Mouse (Mus musculus) midbrain, embryonic 11.5 days (tissue): ENCODE data around the gene Spata31d1b. TPM values are rescaled to one million over a fixed set of nuclear protein-coding genes. Genes with fewer than 3 reads are reported as not detected.

Experiments
- ATAC-seq: fragments of 200-750 bp; cut with Nextera tagmentation; 2 replicates; pipeline ENCODE4 v1.8.0; 2017; ENCODE audit warnings: moderate TSS enrichment, moderate library complexity; ENCODE audit not compliant: low FRiP score
- DNase-seq: peaks from one replicate; pipeline ENCODE4 v3.0.0; 2015; ENCODE audit warnings: low spot score; ENCODE audit errors: missing footprints
- H3K27ac ChIP-seq: fragments of 300-500 bp; sonication (generic); 2 replicates; pipeline ENCODE4 v1.5.1; 2014; ENCODE audit warnings: low read depth, low read length
- H3K27me3 ChIP-seq: fragments of 300-500 bp; sonication (generic); 2 replicates; pipeline ENCODE4 v1.6.1; 2014; ENCODE audit warnings: mild to moderate bottlenecking, low read length, moderate library complexity, mixed read lengths; ENCODE audit not compliant: control insufficient read depth, insufficient read depth
- H3K36me3 ChIP-seq: fragments of 300-500 bp; sonication (generic); 2 replicates; pipeline ENCODE4 v1.6.1; 2014; ENCODE audit warnings: mild to moderate bottlenecking, low read length, moderate library complexity, mixed read lengths; ENCODE audit not compliant: control insufficient read depth, insufficient read depth
- H3K4me1 ChIP-seq: fragments of 300-500 bp; sonication (generic); 2 replicates; pipeline ENCODE4 v1.6.1; 2014; ENCODE audit warnings: low read length; ENCODE audit not compliant: control insufficient read depth, insufficient read depth
- H3K4me2 ChIP-seq: fragments of 300-500 bp; sonication (generic); 2 replicates; pipeline ENCODE4 v1.6.1; 2014; ENCODE audit warnings: mild to moderate bottlenecking, moderate library complexity
- H3K4me3 ChIP-seq: fragments of 300-500 bp; sonication (generic); 2 replicates; pipeline ENCODE4 v1.5.1; 2014; ENCODE audit warnings: low read depth, low read length
- H3K9ac ChIP-seq: fragments of 300-500 bp; sonication (generic); 2 replicates; pipeline ENCODE4 v1.6.1; 2014; ENCODE audit warnings: low read length
- H3K9me3 ChIP-seq: fragments of 300-500 bp; sonication (generic); 2 replicates; pipeline ENCODE4 v1.6.1; 2016; ENCODE audit warnings: low read length; ENCODE audit not compliant: control insufficient read depth
- WGBS: fragments of 180-500 bp; shearing (Covaris S2); extraction: QIAGEN DNeasy Blood & Tissue Kit; methylation state at CpG from one replicate; pipeline ENCODE4 v1.1.7; 2014; 5-methylcytosine and 5-hydroxymethylcytosine counted together
- polyA plus RNA-seq: library from polyadenylated mRNA; unstranded; fragments of >200 nt; fragmentation: Nextera tagmentation; extraction: Ambion mirVana; gene quantifications from 2 replicates; pipeline ENCODE4 v1.2.1, GENCODE M21; 2014

The Spata31d1b gene
- polyA plus RNA-seq, 1 experiment from 2014 or later = 0.05 TPM

GRCm38 (mm10) chr13:59674761-59675150 is 37.3 kb upstream of the Spata31d1b start:
- Histone ChIP-seq H3K4me1 (peaks cover 15% of the 10 kb centered on the region), H3K27me3 (no peaks in the 10 kb centered on the region), H3K9ac (peak overlapping the region; percentile 96), H3K4me2 (peak overlapping the region; percentile 73), H3K36me3 (no peaks in the 10 kb centered on the region), H3K27ac (peak overlapping the region; percentile 84), H3K9me3 (no peaks in the 10 kb centered on the region), H3K4me3 (peak overlapping the region; percentile 77)
- DNase-seq = no peak
- WGBS = under 1% methylated on average over 13 of the region's 13 CpGs
- ATAC-seq = peak; percentile 27; the same call in 1 of the 2 replicates

- no peaks in the 10 kb centered on the region for H3K27me3 ChIP-seq
- H3K4me2 ChIP-seq = peak within 1 kb of the TSS; percentile 73
- peak; percentile 97 for DNase-seq
- WGBS = under 1% methylated on average over 52 of the region's 61 CpGs
- ATAC-seq = peak; percentile 93
- no peaks in the 10 kb centered on the region for H3K9me3 ChIP-seq
- peak within 1 kb of the TSS; percentile 84 for H3K27ac ChIP-seq
- no peaks in the 10 kb centered on the region for H3K36me3 ChIP-seq
- peaks cover 15% of the 10 kb centered on the region for H3K4me1 ChIP-seq
- peak within 1 kb of the TSS; percentile 77 for H3K4me3 ChIP-seq
- H3K9ac ChIP-seq = peak within 1 kb of the TSS; percentile 96
Measured at GRCm38 (mm10) chr13:59675151-59676011, 36.7 kb upstream of the Spata31d1b start, which contains the start of gene Golm1. Gene Golm1, minus strand, starts transcription at chr13:59675811.

- Histone ChIP-seq H3K9me3 (no peaks in the 10 kb centered on the region), H3K27me3 (no peaks in the 10 kb centered on the region), H3K27ac (no peak overlapping the region), H3K4me1 (peaks cover 15% of the 10 kb centered on the region), H3K9ac (no peak overlapping the region), H3K4me2 (no peak overlapping the region), H3K36me3 (no peaks in the 10 kb centered on the region), H3K4me3 (no peak overlapping the region)
- ATAC-seq (no peak), DNase-seq (peak; percentile 85)
- 84% methylated on average over 12 of the region's 12 CpGs for WGBS
Measured at GRCm38 (mm10) chr13:59676316-59677229, 35.5 kb upstream of the Spata31d1b start.

GRCm38 (mm10) chr13:59679306-59679705 is 32.8 kb upstream of the Spata31d1b start:
- no peak overlapping the region for H3K27ac ChIP-seq
- no peaks in the 10 kb centered on the region for H3K36me3 ChIP-seq
- H3K9ac ChIP-seq = no peak overlapping the region
- ATAC-seq (no peak), DNase-seq (no peak)
- no peak overlapping the region for H3K4me3 ChIP-seq
- no peaks in the 10 kb centered on the region for H3K27me3 ChIP-seq
- H3K4me2 ChIP-seq = no peak overlapping the region
- no peaks in the 10 kb centered on the region for H3K4me1 ChIP-seq
- no peaks in the 10 kb centered on the region for H3K9me3 ChIP-seq
- WGBS = 59% methylated on average over 4 of the region's 4 CpGs

GRCm38 (mm10) chr13:59679908-59680307 is 32.2 kb upstream of the Spata31d1b start:
- no peak overlapping the region for H3K9ac ChIP-seq
- no peak overlapping the region for H3K27ac ChIP-seq
- DNase-seq = peak; percentile 68
- no peaks in the 10 kb centered on the region for H3K9me3 ChIP-seq
- H3K36me3 ChIP-seq = no peaks in the 10 kb centered on the region
- no peak overlapping the region for H3K4me3 ChIP-seq
- no peaks in the 10 kb centered on the region for H3K4me1 ChIP-seq
- ATAC-seq = no peak
- no peaks in the 10 kb centered on the region for H3K27me3 ChIP-seq
- no peak overlapping the region for H3K4me2 ChIP-seq
- 83% methylated on average over 4 of the region's 4 CpGs for WGBS

- no peak overlapping the region for H3K4me2 ChIP-seq
- no peak overlapping the region for H3K4me3 ChIP-seq
- H3K36me3 ChIP-seq = no peaks in the 10 kb centered on the region
- H3K27ac ChIP-seq = no peak overlapping the region
- H3K9me3 ChIP-seq = no peaks in the 10 kb centered on the region
- no peaks in the 10 kb centered on the region for H3K4me1 ChIP-seq
- peak; percentile 62 for DNase-seq
- no peak for ATAC-seq
- H3K27me3 ChIP-seq = no peaks in the 10 kb centered on the region
- H3K9ac ChIP-seq = no peak overlapping the region
- WGBS = 46% methylated on average over 7 of the region's 7 CpGs
Measured at GRCm38 (mm10) chr13:59682629-59683028, 29.5 kb upstream of the Spata31d1b start.

- H3K4me1 ChIP-seq = no peaks in the 10 kb centered on the region
- H3K9ac ChIP-seq = no peak overlapping the region
- no peak overlapping the region for H3K4me3 ChIP-seq
- H3K36me3 ChIP-seq = no peaks in the 10 kb centered on the region
- DNase-seq (peak; percentile 54), ATAC-seq (no peak)
- no peak overlapping the region for H3K4me2 ChIP-seq
- H3K9me3 ChIP-seq = no peaks in the 10 kb centered on the region
- H3K27me3 ChIP-seq = no peaks in the 10 kb centered on the region; the same call in 1 of the 2 replicates
- WGBS = 78% methylated on average over 3 of the region's 3 CpGs
- H3K27ac ChIP-seq = no peak overlapping the region
Measured at GRCm38 (mm10) chr13:59685236-59685635, 26.8 kb upstream of the Spata31d1b start.

- H3K27me3 ChIP-seq = no peaks in the 10 kb centered on the region; the same call in 1 of the 2 replicates
- H3K9me3 ChIP-seq = no peaks in the 10 kb centered on the region
- H3K4me3 ChIP-seq = no peak overlapping the region
- no peak for ATAC-seq
- H3K36me3 ChIP-seq = no peaks in the 10 kb centered on the region
- peak; percentile 78 for DNase-seq
- no peaks in the 10 kb centered on the region; the same call in 1 of the 2 replicates for H3K4me1 ChIP-seq
- H3K9ac ChIP-seq = no peak overlapping the region
- WGBS = 74% methylated on average over 13 of the region's 13 CpGs
- no peak overlapping the region for H3K4me2 ChIP-seq
- H3K27ac ChIP-seq = no peak overlapping the region
Measured at GRCm38 (mm10) chr13:59688338-59688770, 23.7 kb upstream of the Spata31d1b start.
